Mouse (Mus musculus) bone marrow macrophage, adult 2 months (primary cell): Measurements from ENCODE around the gene Wdr82.

ENCODE experiments used
- CTCF ChIP-seq: IDR thresholded peaks from 2 replicates; pipeline ENCODE4 v1.5.1; 2012; ENCODE audit warnings: low read depth, mild to moderate bottlenecking, low read length, moderate library complexity
- POLR2A ChIP-seq: IDR thresholded peaks from 2 replicates; pipeline ENCODE4 v1.6.1; 2012; ENCODE audit warnings: mild to moderate bottlenecking, low read depth, low read length, borderline replicate concordance

GRCm38 (mm10) chr9:106179964-106180363, 9.2 kb downstream of the Wdr82 start:
- no peak for TF ChIP-seq CTCF
- no peak for TF ChIP-seq POLR2A
